Mouse (Mus musculus) G1E (cell line): Measurements from ENCODE around the gene Afdn. TPM values are rescaled to one million over a fixed set of nuclear protein-coding genes. Genes with fewer than 3 reads are reported as not detected.
"Not testable (repeated sequence)": the region's sequence is repeated elsewhere in the genome, so short reads cannot be mapped to it uniquely, and the experiment has no call there.

Source experiments
- ATAC-seq: 2 replicates; pipeline ENCODE4 v1.8.0; 2016; ENCODE audit warnings: mild to moderate bottlenecking; ENCODE audit not compliant: insufficient number of reproducible peaks, poor library complexity, low FRiP score, severe bottlenecking; ENCODE audit errors: extremely low read depth
- DNase-seq: peaks from one replicate; pipeline ENCODE4 v3.0.0; 2012; ENCODE audit warnings: low spot score
- H3K27me3 ChIP-seq: 2 replicates; pipeline ENCODE4 v1.6.1; 2012; ENCODE audit warnings: mild to moderate bottlenecking, low read length, inconsistent platforms; ENCODE audit not compliant: insufficient read depth
- H3K36me3 ChIP-seq: replicated peaks from 2 replicates; pipeline ENCODE3; 2012; ENCODE audit warnings: mild to moderate bottlenecking, inconsistent platforms
- H3K4me1 ChIP-seq: 2 replicates; pipeline ENCODE4 v1.6.1; 2012; ENCODE audit warnings: low read depth, low read length, inconsistent platforms, mixed read lengths; ENCODE audit not compliant: insufficient read depth
- H3K4me3 ChIP-seq: 2 replicates; pipeline ENCODE4 v1.5.1; 2012; ENCODE audit warnings: low read depth, mild to moderate bottlenecking, inconsistent platforms, low read length, moderate library complexity, mixed read lengths
- H3K9me3 ChIP-seq: replicated peaks from 2 replicates; pipeline ENCODE4 v1.6.1; 2012; ENCODE audit warnings: inconsistent platforms
- CTCF ChIP-seq: IDR thresholded peaks from 2 replicates; pipeline ENCODE4 v1.5.1; 2012; ENCODE audit warnings: low read depth, low read length, inconsistent platforms, mixed read lengths
- GATA1 ChIP-seq: IDR thresholded peaks from 2 replicates; pipeline ENCODE4 v1.6.1; 2012; ENCODE audit warnings: borderline replicate concordance, low read length, inconsistent platforms, mixed read lengths
- GATA2 ChIP-seq: IDR thresholded peaks from 2 replicates; pipeline ENCODE4 v1.6.1; 2012; ENCODE audit warnings: low read depth, low read length, inconsistent platforms, borderline replicate concordance
- POLR2AphosphoS5 ChIP-seq: IDR thresholded peaks from 2 replicates; pipeline ENCODE4 v1.6.1; 2012; ENCODE audit warnings: low read depth, low read length, inconsistent platforms; ENCODE audit not compliant: insufficient replicate concordance
- TAL1 ChIP-seq: conservative IDR thresholded peaks from 2 replicates; pipeline ENCODE4 v1.6.1; 2012; ENCODE audit warnings: low read depth, low read length, inconsistent platforms, mixed read lengths
- polyA plus RNA-seq: library from polyadenylated mRNA; stranded (reverse); fragments of >175 nt; gene quantifications from 2 replicates; pipeline ENCODE4 v1.2.3, GENCODE M21; 2012
- total RNA-seq, 2 experiments: library from RNA; stranded (forward) in 1 of 2; stranded (reverse) in 1 of 2; fragments of 200-1000 nt in 1 of 2; fragments of >200 nt in 1 of 2; fragmentation: Nextera tagmentation in 1 of 2; gene quantifications; 2 replicates each; pipeline ENCODE4 v1.2.3; 2014 to 2017

Gene Afdn
- total and polyA plus RNA-seq, 3 experiments = 0.07 to 0.87 TPM; not detected in 1

- Histone ChIP-seq H3K27me3 (no peaks in the 10 kb centered on the region), H3K4me1 (no peaks in the 10 kb centered on the region), H3K4me3 (no peak overlapping the region), H3K9me3 (0 out of 2 replicates have a peak, but pooled peaks cover 2% of the 10 kb centered on the region), H3K36me3 (no peaks in the 10 kb centered on the region)
- no peak for ATAC-seq
- TF ChIP-seq CTCF (no peak), GATA1 (no peak), TAL1 (no peak), POLR2AphosphoS5 (no peak), GATA2 (no peak)
- DNase-seq = no peak
These were observed 17.3 kb downstream of the Afdn start for GRCm38 (mm10) chr17:13777676-13778075.

- Histone ChIP-seq H3K27me3 (no peaks in the 10 kb centered on the region), H3K9me3 (0 out of 2 replicates have a peak, but pooled peaks cover 2% of the 10 kb centered on the region), H3K4me3 (no peak overlapping the region), H3K4me1 (no peaks in the 10 kb centered on the region), H3K36me3 (no peaks in the 10 kb centered on the region)
- no peak for TF ChIP-seq CTCF
- TF ChIP-seq GATA1 = no peak
- TF ChIP-seq TAL1 = no peak
- no peak for TF ChIP-seq GATA2
- TF ChIP-seq POLR2AphosphoS5 = no peak
- DNase-seq (no peak), ATAC-seq (no peak)
These were observed 18.5 kb downstream of the Afdn start for GRCm38 (mm10) chr17:13778865-13779264.

- ATAC-seq (no peak), DNase-seq (no peak)
- Histone ChIP-seq H3K4me3 (no peak overlapping the region), H3K27me3 (no peaks in the 10 kb centered on the region), H3K4me1 (no peaks in the 10 kb centered on the region), H3K9me3 (peaks cover 6% of the 10 kb centered on the region), H3K36me3 (no peaks in the 10 kb centered on the region)
- TF ChIP-seq TAL1 = no peak
- no peak for TF ChIP-seq POLR2AphosphoS5
- TF ChIP-seq CTCF = no peak
- no peak for TF ChIP-seq GATA1
- TF ChIP-seq GATA2 = no peak
These were observed 21.6 kb downstream of the Afdn start for GRCm38 (mm10) chr17:13781948-13782347.

GRCm38 (mm10) chr17:13783469-13783868 is 23.1 kb downstream of the Afdn start:
- no peaks in the 10 kb centered on the region for H3K36me3 ChIP-seq
- TF ChIP-seq GATA1 = no peak
- no peak for TF ChIP-seq GATA2
- no peak for TF ChIP-seq POLR2AphosphoS5
- no peak for TF ChIP-seq TAL1
- TF ChIP-seq CTCF = no peak
- H3K4me3 ChIP-seq = no peak overlapping the region
- H3K4me1 ChIP-seq = no peaks in the 10 kb centered on the region
- DNase-seq (no peak), ATAC-seq (no peak)
- peaks cover 4% of the 10 kb centered on the region for H3K9me3 ChIP-seq
- H3K27me3 ChIP-seq = no peaks in the 10 kb centered on the region

DNA sequence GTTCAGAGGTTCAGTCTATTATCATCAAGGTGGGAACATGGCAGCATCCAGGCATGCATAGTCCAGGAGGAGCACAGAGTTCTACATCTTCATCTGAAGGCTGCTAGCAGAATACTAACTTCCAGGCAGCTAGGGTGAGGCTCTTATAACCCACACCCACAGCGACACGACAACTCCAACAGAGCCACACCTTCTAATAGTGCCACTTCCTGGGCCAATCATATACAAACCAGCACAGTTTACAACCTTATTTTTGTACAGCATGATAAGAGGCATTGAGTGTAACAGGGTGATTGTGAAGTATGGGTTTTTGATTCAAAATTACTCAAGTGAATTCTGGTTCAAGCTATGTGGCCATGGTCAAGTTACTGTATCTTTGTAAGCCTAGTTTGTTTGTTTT is 29.7 kb downstream of the Afdn start:
- H3K9me3 ChIP-seq, DNase-seq, H3K4me3 ChIP-seq, H3K4me1 ChIP-seq, ATAC-seq, H3K27me3 ChIP-seq, H3K36me3 ChIP-seq: not testable (repeated sequence)

DNA sequence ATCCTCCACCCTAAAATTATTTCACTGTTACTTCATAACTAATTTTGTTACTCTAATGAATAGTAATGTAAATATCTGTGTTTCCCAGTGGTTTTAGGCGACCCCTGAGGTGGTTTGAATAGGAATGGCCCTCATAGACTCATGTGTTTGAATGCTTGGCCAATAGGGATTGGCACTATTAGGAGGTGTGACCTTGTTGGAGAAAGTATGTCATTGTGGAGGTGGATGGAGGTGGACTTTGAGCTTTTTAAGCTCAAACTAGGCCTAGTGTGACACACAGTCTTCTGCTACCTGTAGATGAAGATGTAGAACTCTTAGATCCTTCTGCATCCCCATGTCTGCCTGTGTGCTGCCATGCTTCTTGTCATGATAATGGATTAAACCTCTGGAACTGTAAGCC is 37.4 kb downstream of the Afdn start:
- TF ChIP-seq POLR2AphosphoS5 (no peak), GATA1 (no peak), CTCF (no peak), GATA2 (no peak), TAL1 (no peak)
- Histone ChIP-seq H3K9me3 (no peaks in the 10 kb centered on the region), H3K4me1 (no peaks in the 10 kb centered on the region), H3K36me3 (no peaks in the 10 kb centered on the region), H3K4me3 (no peak overlapping the region), H3K27me3 (no peaks in the 10 kb centered on the region)
- ATAC-seq (no peak), DNase-seq (no peak)

- no peak overlapping the region for H3K4me3 ChIP-seq
- no peaks in the 10 kb centered on the region for H3K4me1 ChIP-seq
- TF ChIP-seq TAL1 (no peak), GATA2 (no peak), POLR2AphosphoS5 (no peak), GATA1 (no peak), CTCF (no peak)
- no peak for DNase-seq
- no peak for ATAC-seq
- H3K27me3 ChIP-seq = no peaks in the 10 kb centered on the region
- H3K36me3 ChIP-seq = no peaks in the 10 kb centered on the region
- no peaks in the 10 kb centered on the region for H3K9me3 ChIP-seq
These were observed 42.6 kb downstream of the Afdn start for GRCm38 (mm10) chr17:13802836-13803408.
